Mouse (Mus musculus) cerebellum, adult 18-20 months (tissue): Measurements from ENCODE around the gene Ldlrad3.

ENCODE experiments used
- DNase-seq, 2 experiments: peaks; one replicate each; pipeline ENCODE4 v3.0.0; 2021

Ldlrad3 gene

GRCm38 (mm10) chr2:102071022-102071717, 115.0 kb downstream of the Ldlrad3 start:
- peak; percentile 72 to 74 for DNase-seq

GRCm38 (mm10) chr2:102064826-102065441, 121.3 kb downstream of the Ldlrad3 start:
- DNase-seq = peak in 1 of 2 experiments; percentile 47

- no peak for DNase-seq
Observed at GRCm38 (mm10) chr2:102063906-102064505, 122.2 kb downstream of the Ldlrad3 start.

GRCm38 (mm10) chr2:102062861-102063468, 123.2 kb downstream of the Ldlrad3 start:
- peak; percentile 51 to 67 for DNase-seq

GRCm38 (mm10) chr2:102061921-102062320, 124.3 kb downstream of the Ldlrad3 start:
- DNase-seq = no peak

GRCm38 (mm10) chr2:102057746-102058145, 128.4 kb downstream of the Ldlrad3 start:
- no peak for DNase-seq

- DNase-seq = no peak
Observed at GRCm38 (mm10) chr2:102057029-102057685, 129.0 kb downstream of the Ldlrad3 start.

- no peak for DNase-seq
Observed at GRCm38 (mm10) chr2:102056144-102056543, 130.0 kb downstream of the Ldlrad3 start.

GRCm38 (mm10) chr2:102052951-102053660, 133.1 kb downstream of the Ldlrad3 start:
- peak; percentile 83 to 86 for DNase-seq

GRCm38 (mm10) chr2:102052353-102052752, 133.8 kb downstream of the Ldlrad3 start:
- DNase-seq = peak; percentile 84 to 88

- peak in 1 of 2 experiments; percentile 45 for DNase-seq
Observed at GRCm38 (mm10) chr2:102049866-102050550, 136.2 kb downstream of the Ldlrad3 start.

- peak in 1 of 2 experiments; percentile 50 for DNase-seq
Observed at GRCm38 (mm10) chr2:102048296-102049175, 137.6 kb downstream of the Ldlrad3 start.

GRCm38 (mm10) chr2:102046481-102046880, 139.7 kb downstream of the Ldlrad3 start:
- DNase-seq = peak; percentile 57 to 60

- DNase-seq = no peak
Observed at GRCm38 (mm10) chr2:102040456-102040855, 145.7 kb downstream of the Ldlrad3 start.

GRCm38 (mm10) chr2:102040011-102040410, 146.2 kb downstream of the Ldlrad3 start:
- DNase-seq = no peak

- no peak for DNase-seq
Observed at GRCm38 (mm10) chr2:102038895-102039667, 147.1 kb downstream of the Ldlrad3 start.

- peak; percentile 84 to 91 for DNase-seq
Observed at GRCm38 (mm10) chr2:102038229-102038894, 147.8 kb downstream of the Ldlrad3 start.

GRCm38 (mm10) chr2:102036665-102037511, 149.3 kb downstream of the Ldlrad3 start:
- DNase-seq = no peak
